Mouse (Mus musculus) A20 (cell line): ENCODE results near the gene Ccdc33.

Source experiments
- DNase-seq: peaks from one replicate; pipeline ENCODE4 v3.0.0-alpha.2; 2011; ENCODE audit warnings: low read depth, low spot score

Gene Ccdc33

GRCm38 (mm10) chr9:58049186-58049585, 69.4 kb downstream of the Ccdc33 start:
- DNase-seq: no peak

- peak; percentile 70 for DNase-seq
Observed at GRCm38 (mm10) chr9:58048621-58049020, 70.0 kb downstream of the Ccdc33 start.

- DNase-seq: no peak
Observed at GRCm38 (mm10) chr9:58047061-58047460, 71.6 kb downstream of the Ccdc33 start.

- no peak for DNase-seq
Observed at GRCm38 (mm10) chr9:58045646-58046045, 73.0 kb downstream of the Ccdc33 start.

- DNase-seq: no peak
Observed at GRCm38 (mm10) chr9:58044828-58045227, 73.8 kb downstream of the Ccdc33 start.

GRCm38 (mm10) chr9:58043496-58044017, 75.1 kb downstream of the Ccdc33 start:
- no peak for DNase-seq

- no peak for DNase-seq
Observed at GRCm38 (mm10) chr9:58042391-58042790, 76.2 kb downstream of the Ccdc33 start.

GRCm38 (mm10) chr9:58040977-58041376, 77.6 kb downstream of the Ccdc33 start:
- no peak for DNase-seq

- DNase-seq: peak; percentile 70
Observed at GRCm38 (mm10) chr9:58038500-58039168, 80.0 kb downstream of the Ccdc33 start.

- no peak for DNase-seq
Observed at GRCm38 (mm10) chr9:58036961-58037360, 81.7 kb downstream of the Ccdc33 start.

GRCm38 (mm10) chr9:58035951-58036698, 82.5 kb downstream of the Ccdc33 start:
- DNase-seq: no peak

- DNase-seq: no peak
Observed at GRCm38 (mm10) chr9:58035519-58035918, 83.1 kb downstream of the Ccdc33 start.

GRCm38 (mm10) chr9:58031895-58032294, 86.7 kb downstream of the Ccdc33 start:
- no peak for DNase-seq

GRCm38 (mm10) chr9:58029635-58030034, 89.0 kb downstream of the Ccdc33 start:
- no peak for DNase-seq

GRCm38 (mm10) chr9:58028841-58029240, 89.8 kb downstream of the Ccdc33 start:
- DNase-seq: no peak

GRCm38 (mm10) chr9:58027426-58028180, 91.0 kb downstream of the Ccdc33 start:
- no peak for DNase-seq

GRCm38 (mm10) chr9:58025995-58026394, 92.6 kb downstream of the Ccdc33 start:
- no peak for DNase-seq

- no peak for DNase-seq
Observed at GRCm38 (mm10) chr9:58018385-58018784, 100.2 kb downstream of the Ccdc33 start.

- DNase-seq: no peak
Observed at GRCm38 (mm10) chr9:58016962-58017361, 101.7 kb downstream of the Ccdc33 start.

- DNase-seq: no peak
Observed at GRCm38 (mm10) chr9:58015856-58016255, 102.8 kb downstream of the Ccdc33 start.

- no peak for DNase-seq
Observed at GRCm38 (mm10) chr9:58014393-58015160, 104.0 kb downstream of the Ccdc33 start.
